Mouse (Mus musculus): ENCODE measurements at regions not wholly inside any gene's neighbourhood (a gene's known extent, or its start where the extent isn't known, plus 50 kb on each side); places are given as distances from the start of the nearest gene placed in this dataset.
"Not testable (repeated sequence)": the region's sequence is repeated elsewhere in the genome, so short reads cannot be mapped to it uniquely, and the experiment has no call there.

DNA sequence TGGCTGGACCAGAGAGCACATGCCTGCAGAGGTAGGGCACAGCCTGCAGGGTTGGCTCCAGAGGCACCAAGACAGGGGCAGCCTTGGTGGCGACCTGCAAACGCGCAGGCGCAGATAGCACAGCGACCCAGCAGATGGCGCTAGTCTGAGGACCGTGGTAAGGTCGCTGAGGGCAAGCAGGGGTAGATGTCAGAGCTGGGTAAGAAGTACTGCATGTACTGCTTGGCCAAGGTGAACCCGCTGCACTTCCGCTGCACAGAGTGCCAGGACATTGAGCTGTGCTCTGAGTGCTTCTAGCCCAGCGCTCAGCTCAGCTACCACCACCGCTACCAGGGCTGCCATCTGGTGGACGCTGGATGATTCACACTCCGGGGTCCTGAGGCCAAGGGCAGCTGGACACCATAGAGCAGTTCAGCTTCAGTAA, 68.3 kb downstream of the Hsp90b1 start:
- DNase-seq (ENCODE audit: low read depth, low spot score): peak; percentile 91

DNA sequence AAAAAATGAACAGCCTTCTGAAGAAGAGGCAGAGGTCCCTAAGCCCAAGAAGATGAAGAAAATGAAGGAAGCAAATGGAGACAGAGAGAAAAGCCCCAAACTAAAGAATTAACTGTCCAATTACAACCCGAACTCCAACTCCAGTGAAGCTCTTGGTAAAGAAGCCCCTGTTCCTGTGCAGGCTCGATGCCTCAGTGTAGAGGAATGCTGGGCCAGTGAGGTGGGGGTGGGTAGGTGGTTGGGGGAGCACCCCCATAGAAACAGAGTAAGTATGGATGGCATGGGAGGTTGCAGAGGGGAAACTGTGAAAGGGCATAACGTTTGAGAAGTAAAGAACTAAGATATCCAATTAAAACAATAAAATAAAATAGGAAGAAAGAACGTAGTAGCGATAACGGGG, 68.8 kb downstream of the Hsp90b1 start:
- DNase-seq (ENCODE audit: low read depth, low spot score): not testable (repeated sequence)

DNA sequence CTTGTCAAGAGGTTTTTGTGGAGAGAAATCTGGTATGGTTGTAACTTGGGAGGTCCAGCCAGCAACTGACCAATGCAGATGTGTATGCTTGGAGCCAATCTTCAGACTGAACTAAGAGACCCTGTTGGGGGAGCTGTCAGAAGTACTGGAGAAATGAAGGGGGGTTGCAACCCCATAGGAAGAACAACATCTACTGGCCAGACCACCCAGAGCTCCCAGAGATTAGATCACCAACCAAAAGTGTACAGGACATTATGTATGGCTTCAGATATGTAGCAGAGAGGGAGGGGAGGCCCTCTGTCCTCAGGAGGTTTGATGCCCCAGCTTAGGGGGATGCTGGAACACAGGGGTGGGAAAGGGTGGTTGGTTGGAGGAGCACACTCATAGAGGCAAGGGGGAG, 78.6 kb downstream of the Hsp90b1 start:
- DNase-seq (ENCODE audit: low read depth, low spot score): not testable (repeated sequence)

DNA sequence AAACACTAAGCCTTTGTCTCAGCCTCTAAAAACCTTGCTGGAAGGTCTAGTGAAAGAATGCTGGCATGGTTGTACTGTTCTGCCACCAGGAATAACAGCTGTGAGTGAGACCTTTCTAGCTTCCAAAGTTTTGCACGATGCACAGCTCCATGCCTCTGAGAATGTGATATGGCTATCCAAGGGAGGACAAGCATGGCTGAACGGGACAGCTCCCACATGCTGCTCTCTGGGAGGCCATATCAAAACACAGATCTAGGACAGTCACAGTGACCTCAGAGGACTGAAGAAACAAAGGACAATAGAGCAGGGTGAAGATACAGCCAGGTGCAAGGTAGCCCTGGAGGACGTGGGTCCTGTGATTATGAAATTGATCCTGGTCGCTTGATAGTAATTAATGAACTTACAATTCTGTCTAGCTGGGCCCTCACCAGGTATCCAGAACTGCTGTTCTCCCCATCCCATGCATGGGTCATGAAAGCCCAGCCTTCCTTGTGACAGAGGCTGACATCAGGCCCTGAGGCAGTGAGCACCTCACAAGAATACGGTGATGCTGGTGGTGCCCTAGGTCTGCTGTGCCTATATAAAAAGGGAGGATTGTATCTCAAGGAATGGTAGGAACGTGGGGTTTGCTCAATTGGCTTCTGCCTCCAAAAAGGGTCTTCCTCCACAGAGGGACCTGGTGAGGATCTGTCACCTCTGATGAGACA, 87.2 kb downstream of the Hsp90b1 start:
- not testable (repeated sequence) for DNase-seq (ENCODE audit: low read depth, low spot score)

DNA sequence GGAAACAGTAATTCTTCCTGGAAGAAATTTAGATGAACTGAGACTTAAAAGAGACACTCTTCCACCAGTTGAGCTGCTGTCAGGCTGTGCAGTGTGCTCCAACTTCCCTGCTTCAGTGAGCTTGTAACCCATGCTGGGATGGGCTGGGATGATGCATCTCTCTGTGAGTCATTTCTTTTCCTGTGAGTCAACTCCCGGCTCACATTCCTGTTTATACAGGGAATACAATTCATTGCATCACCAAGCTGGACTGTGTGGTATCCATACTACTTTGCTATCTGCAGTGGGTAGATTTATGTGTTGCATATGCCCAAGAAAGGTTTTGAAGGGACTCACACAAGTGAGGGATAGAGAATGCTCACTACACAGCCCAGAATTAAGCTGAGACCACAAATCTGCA, 93.0 kb downstream of the Hsp90b1 start:
- not testable (repeated sequence) for DNase-seq (ENCODE audit: low read depth, low spot score)

DNA sequence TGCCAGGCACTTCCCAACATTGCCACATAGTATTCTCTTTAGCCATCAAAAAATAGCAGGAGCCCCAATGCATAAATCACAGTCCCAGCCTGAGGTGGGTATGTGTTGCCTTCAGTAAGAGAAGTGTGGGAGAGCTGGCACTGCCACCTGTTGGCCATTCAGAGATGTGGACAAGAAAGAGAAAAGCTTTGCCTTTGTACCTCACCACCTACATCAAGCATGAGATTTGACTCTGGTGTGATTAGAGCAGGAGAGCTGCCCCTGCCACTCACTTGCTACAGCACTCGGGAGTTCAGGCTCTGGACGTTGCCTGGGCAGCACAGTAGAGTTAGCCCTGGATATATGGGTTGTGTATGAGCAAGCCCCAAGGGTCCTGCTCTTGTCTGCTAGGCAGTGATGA, 95.3 kb downstream of the Hsp90b1 start:
- peak; percentile 23 for DNase-seq (ENCODE audit: low read depth, low spot score)

DNA sequence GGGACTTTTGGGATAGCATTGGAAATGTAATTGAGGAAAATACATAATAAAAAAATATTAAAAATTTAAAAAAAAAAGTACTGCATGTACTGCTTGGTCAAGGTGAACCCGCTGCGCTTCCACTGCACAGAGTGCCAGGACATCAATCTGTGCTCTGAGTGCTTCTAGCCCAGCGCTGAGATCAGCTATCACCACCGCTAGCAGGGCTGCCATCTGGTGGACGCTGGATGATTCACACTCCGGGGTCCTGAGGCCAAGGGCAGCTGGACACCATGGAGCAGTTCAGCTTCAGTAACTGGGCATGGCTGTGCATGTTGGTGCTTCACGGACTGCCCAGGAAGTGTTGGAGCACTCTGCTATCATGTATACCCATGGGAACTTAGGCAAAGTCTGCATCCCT, 102.1 kb upstream of the Syn3 start:
- DNase-seq (ENCODE audit: low read depth, low spot score): peak; percentile 11

DNA sequence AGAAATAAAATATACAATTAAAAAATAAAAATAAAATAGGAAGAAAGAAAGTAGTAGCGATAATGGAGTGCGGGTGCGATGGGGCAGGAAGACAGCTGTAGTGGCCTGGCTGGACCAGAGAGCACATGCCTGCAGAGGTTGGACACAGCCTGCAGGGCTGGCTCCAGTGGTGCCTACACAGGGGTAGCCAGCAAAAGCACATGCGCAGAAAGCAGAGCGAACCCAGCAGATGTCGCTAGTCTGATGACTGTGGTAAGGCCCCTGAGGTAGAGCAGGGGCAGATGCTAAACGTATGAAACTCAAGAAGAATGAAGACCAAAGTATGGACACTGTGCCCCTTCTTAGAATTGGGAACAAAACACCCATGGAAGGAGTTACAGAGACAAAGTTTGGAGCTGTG, 101.3 kb upstream of the Syn3 start:
- not testable (repeated sequence) for DNase-seq (ENCODE audit: low read depth, low spot score)

DNA sequence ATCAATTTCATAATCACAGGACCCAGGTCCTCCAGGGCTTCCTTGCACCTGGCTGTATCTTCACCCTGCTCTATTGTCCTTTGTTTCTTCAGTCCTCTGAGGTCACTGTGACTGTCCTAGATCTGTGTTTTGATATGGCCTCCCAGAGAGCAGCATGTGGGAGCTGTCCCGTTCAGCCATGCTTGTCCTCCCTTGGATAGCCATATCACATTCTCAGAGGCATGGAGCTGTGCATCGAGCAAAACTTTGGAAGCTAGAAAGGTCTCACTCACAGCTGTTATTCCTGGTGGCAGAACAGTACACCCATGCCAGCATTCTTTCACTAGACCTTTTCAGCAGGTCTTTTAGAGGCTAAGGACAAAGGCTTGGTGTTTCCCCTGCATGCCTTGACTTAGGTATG, 91.5 kb upstream of the Syn3 start:
- DNase-seq (ENCODE audit: low read depth, low spot score): not testable (repeated sequence)

DNA sequence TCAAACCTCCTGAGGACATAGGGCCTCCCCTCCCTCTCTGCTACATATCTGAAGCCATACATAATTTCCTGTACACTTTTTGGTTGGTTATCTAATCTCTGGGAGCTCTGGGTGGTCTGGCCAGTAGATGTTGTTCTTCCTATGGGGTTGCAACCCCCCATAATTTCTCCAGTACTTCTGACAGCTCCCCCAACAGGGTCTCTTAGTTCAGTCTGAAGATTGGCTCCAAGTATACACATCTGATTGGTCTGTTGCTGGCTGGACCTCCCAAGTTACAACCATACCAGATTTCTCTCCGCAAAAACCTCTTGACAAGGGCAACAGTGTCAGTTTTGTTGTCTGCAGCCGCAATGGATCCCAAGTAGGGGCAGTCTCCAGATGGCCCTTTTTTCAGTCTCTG, 68.2 kb upstream of the Syn3 start:
- not testable (repeated sequence) for DNase-seq (ENCODE audit: low read depth, low spot score)

DNA sequence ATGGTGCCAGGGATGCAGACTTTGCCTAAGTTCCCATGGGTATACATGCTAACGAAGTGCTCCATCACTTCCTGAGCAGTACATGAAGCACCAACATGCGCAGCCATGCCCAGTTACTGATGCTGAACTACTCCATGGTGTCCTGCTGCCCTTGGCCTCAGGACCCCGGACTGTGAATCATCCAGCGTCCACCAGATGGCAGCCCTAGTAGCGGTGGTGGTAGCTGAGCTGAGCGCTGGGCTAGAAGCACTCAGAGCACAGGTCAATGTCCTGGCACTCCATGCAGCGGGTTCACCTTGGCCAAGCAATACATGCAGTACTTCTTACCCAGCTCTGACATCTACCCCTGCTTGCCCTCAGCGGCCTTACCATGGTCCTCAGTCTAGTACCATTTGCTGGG, 57.1 kb upstream of the Syn3 start:
- peak; percentile 23 for DNase-seq (ENCODE audit: low read depth, low spot score)
